Mouse (Mus musculus) CH12.LX (cell line): ENCODE measurements around the gene Sipa1l3.

Source experiments
- CHD1 ChIP-seq: IDR thresholded peaks from 2 replicates; pipeline ENCODE4 v1.6.1; 2012; ENCODE audit warnings: low read depth, low read length, improper control_type of control experiment, inconsistent platforms
- ELF1 ChIP-seq: IDR thresholded peaks from 2 replicates; pipeline ENCODE4 v1.6.1; 2014; ENCODE audit warnings: low read depth, mild to moderate bottlenecking, inconsistent platforms, low read length, improper control_type of control experiment
- EP300 ChIP-seq: IDR thresholded peaks from 2 replicates; pipeline ENCODE4 v1.6.1; 2011; ENCODE audit warnings: low read length, improper control_type of control experiment
- NELFE ChIP-seq: IDR thresholded peaks from 2 replicates; pipeline ENCODE4 v1.6.1; 2011; ENCODE audit warnings: low read depth, low read length, improper control_type of control experiment
- POLR2A ChIP-seq: IDR thresholded peaks from 2 replicates; pipeline ENCODE4 v1.6.1; 2011; ENCODE audit warnings: low read depth, mild to moderate bottlenecking, improper control_type of control experiment, low read length
- TBP ChIP-seq: conservative IDR thresholded peaks from 2 replicates; pipeline ENCODE4 v1.6.1; 2011; ENCODE audit warnings: low read depth, low read length, improper control_type of control experiment
- USF1 ChIP-seq: IDR thresholded peaks from 2 replicates; pipeline ENCODE4 v1.6.1; 2014; ENCODE audit warnings: low read depth, mild to moderate bottlenecking, inconsistent platforms, low read length, improper control_type of control experiment
- ZKSCAN1 ChIP-seq: IDR thresholded peaks from 2 replicates; pipeline ENCODE4 v1.6.1; 2012; ENCODE audit warnings: low read depth, inconsistent platforms, low read length, improper control_type of control experiment, borderline replicate concordance
- ZNF384 ChIP-seq: IDR thresholded peaks from 2 replicates; pipeline ENCODE4 v1.6.1; 2012; ENCODE audit warnings: low read depth, low read length, improper control_type of control experiment, inconsistent platforms

DNA sequence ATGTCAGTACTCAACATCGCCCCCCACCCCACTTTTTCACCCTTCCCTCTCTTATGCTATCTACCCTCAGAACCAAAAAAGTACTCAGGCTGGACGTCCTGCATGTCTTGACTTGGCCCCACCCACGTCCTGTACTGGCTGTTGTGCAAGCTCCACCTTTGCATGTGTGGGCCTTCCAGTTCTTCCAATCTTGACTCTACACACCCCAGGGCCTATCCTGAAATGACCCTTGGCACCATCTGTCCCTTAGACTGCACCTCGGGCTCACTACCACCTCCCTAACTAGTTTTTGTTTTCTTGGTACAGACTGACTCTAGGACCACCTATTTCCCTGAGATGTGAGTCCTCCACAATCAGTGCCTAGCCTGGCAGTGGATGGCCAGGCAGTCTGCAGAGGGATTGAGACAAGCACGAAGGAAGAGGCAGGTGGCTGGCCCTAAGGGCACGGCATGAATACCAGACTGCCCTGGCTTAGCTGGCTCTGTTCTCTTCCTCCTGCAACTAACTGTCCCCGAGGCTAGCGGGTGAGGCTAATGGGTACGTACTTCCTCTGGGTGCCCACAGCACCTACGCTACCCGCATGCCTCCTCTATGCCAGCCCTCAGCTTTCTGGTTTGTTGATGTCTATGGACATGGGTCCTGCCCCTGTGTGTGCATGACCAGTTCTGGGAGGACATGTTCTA lies 71.2 kb downstream of the Sipa1l3 start:
- TF ChIP-seq NELFE (no peak), ZNF384 (no peak), EP300 (no peak), POLR2A (no peak), ZKSCAN1 (no peak), CHD1 (no peak), ELF1 (no peak), USF1 (no peak), TBP (no peak)
